8 mouse cellular contexts compared by ENCODE assay signal in the genomic region with DNA sequence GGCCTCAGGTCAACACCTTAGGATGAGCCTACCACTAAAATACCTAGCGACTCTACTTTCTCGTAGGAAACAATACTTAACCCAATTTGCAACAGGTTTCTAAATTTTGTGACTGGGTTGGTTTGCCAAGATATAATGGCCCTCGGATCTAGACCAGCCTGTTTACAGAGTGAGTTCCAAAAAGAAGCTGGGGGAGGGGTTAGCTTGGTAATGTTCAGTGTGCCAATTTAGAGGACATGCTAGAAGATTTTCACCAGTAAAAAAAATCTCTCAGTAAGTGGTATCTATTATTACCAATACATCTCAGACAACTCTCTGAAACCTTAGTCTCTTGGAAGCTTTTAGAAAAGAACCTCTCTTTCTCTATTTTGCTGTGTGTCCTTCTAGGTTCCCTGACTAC. TPM values are rescaled to one million over a fixed set of nuclear protein-coding genes. Genes with fewer than 3 reads are reported as not detected.
DNase-seq lines count a peak whose midpoint lies in the region; ATAC-seq and TF ChIP-seq lines count a peak whose summit lies in the region.

No protein-coding gene starts in this region.

- H3K27ac ChIP-seq in lung, postnatal 0 days (ENCODE audit: low read length), result peak overlapping the region; percentile 64; the same call in 1 of the 2 replicates
- H3K27ac ChIP-seq in forebrain, embryonic 12.5 days, result no peak overlapping the region
- no peak overlapping the region for H3K27ac ChIP-seq in limb, embryonic 11.5 days (replicated peaks; ENCODE audit: low read depth, low read length)
- no peak overlapping the region for H3K27ac ChIP-seq in neural tube, embryonic 15.5 days (replicated peaks)

- no peak for TF ChIP-seq CTCF in lung, postnatal 0 days (IDR thresholded peaks at IDR 0.05)

- H3K9ac ChIP-seq in lung, postnatal 0 days (replicated peaks; ENCODE audit: low read depth), result 0 out of 2 replicates have a peak overlapping the region, but pooled peaks have one; percentile 43
- peak overlapping the region; percentile 66; the same call in 1 of the 2 replicates for H3K9ac ChIP-seq in forebrain, embryonic 12.5 days
- peak overlapping the region; percentile 88 for H3K9ac ChIP-seq in limb, embryonic 11.5 days (ENCODE audit: low read length)
- no peak overlapping the region for H3K9ac ChIP-seq in neural tube, embryonic 15.5 days (replicated peaks)

- TF ChIP-seq EP300 in lung, postnatal 0 days (IDR thresholded peaks at IDR 0.05), result no peak

- DNase-seq in lung, postnatal 0 days (ENCODE audit: low spot score), result peak; percentile 16
- no peak for DNase-seq in lung, postnatal 25 days (ENCODE audit: low spot score)
- no peak for DNase-seq in limb, embryonic 11.5 days (ENCODE audit: low spot score)
- DNase-seq in thymus, postnatal 14 days, result no peak
- no peak for DNase-seq in cerebellum, postnatal 36 days
- no peak for DNase-seq in urinary bladder, adult 2 months (ENCODE audit: low spot score)

- no peaks in the 10 kb centered on the region for H3K27me3 ChIP-seq in lung, postnatal 0 days (replicated peaks; ENCODE audit: insufficient read depth, low read length)
- H3K27me3 ChIP-seq in forebrain, embryonic 12.5 days, result peaks cover 8% of the 10 kb centered on the region; the same call in 1 of the 2 replicates
- H3K27me3 ChIP-seq in limb, embryonic 11.5 days (ENCODE audit: control insufficient read depth, insufficient read depth, low read length), result no peaks in the 10 kb centered on the region
- H3K27me3 ChIP-seq in neural tube, embryonic 15.5 days (replicated peaks), result no peaks in the 10 kb centered on the region

- peak overlapping the region; percentile 35 for H3K4me3 ChIP-seq in lung, postnatal 0 days (ENCODE audit: low read depth, low read length)
- H3K4me3 ChIP-seq in forebrain, embryonic 12.5 days (replicated peaks), result peak overlapping the region; percentile 47
- H3K4me3 ChIP-seq in limb, embryonic 11.5 days (ENCODE audit: low read depth, low read length), result peak overlapping the region; percentile 41
- H3K4me3 ChIP-seq in neural tube, embryonic 15.5 days (replicated peaks), result peak overlapping the region; percentile 42

- no peaks in the 10 kb centered on the region for H3K36me3 ChIP-seq in lung, postnatal 0 days (ENCODE audit: insufficient read depth, low read length)
- peaks cover 13% of the 10 kb centered on the region for H3K36me3 ChIP-seq in forebrain, embryonic 12.5 days (replicated peaks)
- peaks cover 8% of the 10 kb centered on the region; the same call in 1 of the 2 replicates for H3K36me3 ChIP-seq in limb, embryonic 11.5 days (ENCODE audit: control insufficient read depth, insufficient read depth, low read length)
- peaks cover 6% of the 10 kb centered on the region for H3K36me3 ChIP-seq in neural tube, embryonic 15.5 days

- H3K4me1 ChIP-seq in lung, postnatal 0 days (ENCODE audit: insufficient read depth, low read depth, low read length), result peaks cover 11% of the 10 kb centered on the region
- H3K4me1 ChIP-seq in forebrain, embryonic 12.5 days, result peaks cover 13% of the 10 kb centered on the region
- peaks cover 2% of the 10 kb centered on the region; the same call in 1 of the 2 replicates for H3K4me1 ChIP-seq in limb, embryonic 11.5 days (ENCODE audit: control insufficient read depth, insufficient read depth, low read length)
- peaks cover 15% of the 10 kb centered on the region for H3K4me1 ChIP-seq in neural tube, embryonic 15.5 days

- no peak for ATAC-seq in lung, postnatal 0 days
- no peak for ATAC-seq in forebrain, embryonic 12.5 days (ENCODE audit: low FRiP score)
- no peak for ATAC-seq in limb, embryonic 11.5 days (ENCODE audit: insufficient number of reproducible peaks, low FRiP score, low TSS enrichment, low read depth)
- ATAC-seq in neural tube, embryonic 15.5 days (ENCODE audit: low FRiP score), result no peak

- H3K4me2 ChIP-seq in lung, postnatal 0 days (replicated peaks; ENCODE audit: low read depth, low read length), result peak overlapping the region; percentile 65
- H3K4me2 ChIP-seq in forebrain, embryonic 12.5 days, result peak overlapping the region; percentile 75
- H3K4me2 ChIP-seq in limb, embryonic 11.5 days (ENCODE audit: low read depth, severe bottlenecking), result peak overlapping the region; percentile 78
- H3K4me2 ChIP-seq in neural tube, embryonic 15.5 days, result peak overlapping the region; percentile 76

- no peaks in the 10 kb centered on the region for H3K9me3 ChIP-seq in lung, postnatal 0 days (ENCODE audit: low read length)
- H3K9me3 ChIP-seq in forebrain, embryonic 12.5 days, result no peaks in the 10 kb centered on the region
- no peaks in the 10 kb centered on the region for H3K9me3 ChIP-seq in limb, embryonic 11.5 days (ENCODE audit: control insufficient read depth, low read length)
- H3K9me3 ChIP-seq in neural tube, embryonic 15.5 days (replicated peaks), result no peaks in the 10 kb centered on the region

- WGBS in lung, postnatal 0 days, result 52% methylated on average over 3 of the region's 3 CpGs
- 82% methylated on average over 3 of the region's 3 CpGs for WGBS in forebrain, embryonic 12.5 days
- WGBS in limb, embryonic 11.5 days, result 78% methylated on average over 3 of the region's 3 CpGs
- 81% methylated on average over 3 of the region's 3 CpGs for WGBS in neural tube, embryonic 15.5 days

RNA-seq across cellular contexts. Expression of a gene that starts 9.5 kb away (rescaled TPM):
- 4.7 and 5.3 TPM in 2 replicates for polyA plus RNA-seq in lung, postnatal 0 days (2015; fragmentation: Nextera tagmentation; extraction: Ambion mirVana)
- polyA plus RNA-seq in forebrain, embryonic 12.5 days (2016; fragmentation: Nextera tagmentation; extraction: Ambion mirVana), result 10.3 and 12.1 TPM in 2 replicates
- 8.8 and 11.9 TPM in 2 replicates for polyA plus RNA-seq in limb, embryonic 11.5 days (2014; fragmentation: Nextera tagmentation; extraction: Ambion mirVana)
- 23.2 and 24.6 TPM in 2 replicates for polyA plus RNA-seq in neural tube, embryonic 15.5 days (2015; fragmentation: Nextera tagmentation; extraction: Ambion mirVana)
- polyA plus RNA-seq in urinary bladder, adult 2 months (2012; rRNA removed), result 11.7 and 14.1 TPM in 2 replicates

RNA-seq across cellular contexts. Expression of a gene that starts 23.4 kb away (rescaled TPM):
- polyA plus RNA-seq in lung, postnatal 0 days (2015; fragmentation: Nextera tagmentation; extraction: Ambion mirVana), result 15.2 and 16.7 TPM in 2 replicates
- 19.7 and 20.6 TPM in 2 replicates for polyA plus RNA-seq in forebrain, embryonic 12.5 days (2016; fragmentation: Nextera tagmentation; extraction: Ambion mirVana)
- 14.7 and 16.5 TPM in 2 replicates for polyA plus RNA-seq in limb, embryonic 11.5 days (2014; fragmentation: Nextera tagmentation; extraction: Ambion mirVana)
- 15.5 and 16.1 TPM in 2 replicates for polyA plus RNA-seq in neural tube, embryonic 15.5 days (2015; fragmentation: Nextera tagmentation; extraction: Ambion mirVana)
- polyA plus RNA-seq in urinary bladder, adult 2 months (2012; rRNA removed), result 14.8 and 15.2 TPM in 2 replicates
